Mouse (Mus musculus) E14TG2a.4 (cell line): ENCODE results near the gene Rapgef4.

Experiments used
- H3K27me3 ChIP-seq: 2 replicates; pipeline ENCODE4 v1.6.1; 2014; ENCODE audit warnings: low read length, control low read depth; ENCODE audit not compliant: insufficient read depth
- H3K36me3 ChIP-seq: 2 replicates; pipeline ENCODE4 v1.6.1; 2014; ENCODE audit warnings: low read length, control low read depth; ENCODE audit not compliant: insufficient read depth
- H3K4me1 ChIP-seq: replicated peaks from 2 replicates; pipeline ENCODE4 v1.6.1; 2014; ENCODE audit warnings: low read depth, low read length, control low read depth
- H3K4me3 ChIP-seq: replicated peaks from 2 replicates; pipeline ENCODE4 v1.5.1; 2014; ENCODE audit warnings: mild to moderate bottlenecking, low read length
- H3K9me3 ChIP-seq: 2 replicates; pipeline ENCODE4 v1.6.1; 2014; ENCODE audit warnings: low read length, control low read depth
- CTCF ChIP-seq: conservative IDR thresholded peaks from 2 replicates; pipeline ENCODE4 v1.5.1; 2014; ENCODE audit warnings: low read length
- NANOG ChIP-seq: IDR thresholded peaks from 2 replicates; pipeline ENCODE4 v1.6.1; 2014; ENCODE audit warnings: borderline replicate concordance, low read length, mixed read lengths
- POU5F1 ChIP-seq: IDR thresholded peaks from 2 replicates; pipeline ENCODE4 v1.6.1; 2014; ENCODE audit warnings: low read length, borderline replicate concordance

Gene Rapgef4

GRCm38 (mm10) chr2:72287142-72287541, 306.1 kb downstream of the Rapgef4 start:
- Histone ChIP-seq H3K9me3 (no peaks in the 10 kb centered on the region), H3K4me1 (peaks cover 22% of the 10 kb centered on the region), H3K36me3 (no peaks in the 10 kb centered on the region), H3K27me3 (peaks cover 41% of the 10 kb centered on the region), H3K4me3 (no peak overlapping the region)
- TF ChIP-seq CTCF, result no peak
- TF ChIP-seq NANOG, result no peak
- no peak for TF ChIP-seq POU5F1

GRCm38 (mm10) chr2:72288932-72289534, 308.0 kb downstream of the Rapgef4 start:
- H3K27me3 ChIP-seq, result peaks cover 26% of the 10 kb centered on the region
- H3K36me3 ChIP-seq, result no peaks in the 10 kb centered on the region
- peaks cover 22% of the 10 kb centered on the region for H3K4me1 ChIP-seq
- H3K4me3 ChIP-seq, result no peak overlapping the region
- TF ChIP-seq NANOG (no peak), CTCF (no peak), POU5F1 (no peak)
- no peaks in the 10 kb centered on the region for H3K9me3 ChIP-seq

- Histone ChIP-seq H3K9me3 (no peaks in the 10 kb centered on the region), H3K27me3 (peaks cover 12% of the 10 kb centered on the region), H3K36me3 (no peaks in the 10 kb centered on the region), H3K4me1 (peaks cover 17% of the 10 kb centered on the region; the same call in 1 of the 2 replicates), H3K4me3 (no peak overlapping the region)
- no peak for TF ChIP-seq POU5F1
- TF ChIP-seq CTCF, result no peak
- TF ChIP-seq NANOG, result no peak
Observed at GRCm38 (mm10) chr2:72291103-72291502, 310.1 kb downstream of the Rapgef4 start.

GRCm38 (mm10) chr2:72292573-72292972, 311.5 kb downstream of the Rapgef4 start:
- H3K9me3 ChIP-seq, result no peaks in the 10 kb centered on the region
- no peak overlapping the region for H3K4me3 ChIP-seq
- peaks cover 14% of the 10 kb centered on the region; the same call in 1 of the 2 replicates for H3K4me1 ChIP-seq
- H3K27me3 ChIP-seq, result peaks cover 2% of the 10 kb centered on the region; the same call in 1 of the 2 replicates
- TF ChIP-seq CTCF (no peak), POU5F1 (no peak), NANOG (no peak)
- H3K36me3 ChIP-seq, result no peaks in the 10 kb centered on the region

GRCm38 (mm10) chr2:72294994-72295393, 314.0 kb downstream of the Rapgef4 start:
- Histone ChIP-seq H3K9me3 (no peaks in the 10 kb centered on the region), H3K27me3 (no peaks in the 10 kb centered on the region), H3K4me3 (no peak overlapping the region), H3K4me1 (no peaks in the 10 kb centered on the region; the same call in 1 of the 2 replicates), H3K36me3 (0 out of 2 replicates have a peak, but pooled peaks cover 4% of the 10 kb centered on the region)
- TF ChIP-seq POU5F1, result no peak
- no peak for TF ChIP-seq NANOG
- no peak for TF ChIP-seq CTCF

GRCm38 (mm10) chr2:72296984-72297715, 316.1 kb downstream of the Rapgef4 start:
- no peaks in the 10 kb centered on the region for H3K9me3 ChIP-seq
- H3K27me3 ChIP-seq, result no peaks in the 10 kb centered on the region
- H3K4me3 ChIP-seq, result no peak overlapping the region
- TF ChIP-seq POU5F1 (no peak), NANOG (no peak), CTCF (no peak)
- H3K4me1 ChIP-seq, result no peaks in the 10 kb centered on the region; the same call in 1 of the 2 replicates
- H3K36me3 ChIP-seq, result 0 out of 2 replicates have a peak, but pooled peaks cover 4% of the 10 kb centered on the region

GRCm38 (mm10) chr2:72297716-72298082, 316.7 kb downstream of the Rapgef4 start:
- Histone ChIP-seq H3K4me3 (no peak overlapping the region), H3K9me3 (no peaks in the 10 kb centered on the region), H3K27me3 (no peaks in the 10 kb centered on the region), H3K4me1 (no peaks in the 10 kb centered on the region), H3K36me3 (0 out of 2 replicates have a peak, but pooled peaks cover 4% of the 10 kb centered on the region)
- TF ChIP-seq CTCF (no peak), POU5F1 (no peak), NANOG (no peak)

- TF ChIP-seq POU5F1, result no peak
- TF ChIP-seq CTCF, result peak; percentile 80
- Histone ChIP-seq H3K9me3 (no peaks in the 10 kb centered on the region), H3K36me3 (0 out of 2 replicates have a peak, but pooled peaks cover 4% of the 10 kb centered on the region), H3K27me3 (no peaks in the 10 kb centered on the region), H3K4me1 (no peaks in the 10 kb centered on the region), H3K4me3 (no peak overlapping the region)
Observed at GRCm38 (mm10) chr2:72298406-72298805, 317.4 kb downstream of the Rapgef4 start.
